Comparison of ENCODE assay signal across 24 mouse cellular contexts in the genomic region with DNA sequence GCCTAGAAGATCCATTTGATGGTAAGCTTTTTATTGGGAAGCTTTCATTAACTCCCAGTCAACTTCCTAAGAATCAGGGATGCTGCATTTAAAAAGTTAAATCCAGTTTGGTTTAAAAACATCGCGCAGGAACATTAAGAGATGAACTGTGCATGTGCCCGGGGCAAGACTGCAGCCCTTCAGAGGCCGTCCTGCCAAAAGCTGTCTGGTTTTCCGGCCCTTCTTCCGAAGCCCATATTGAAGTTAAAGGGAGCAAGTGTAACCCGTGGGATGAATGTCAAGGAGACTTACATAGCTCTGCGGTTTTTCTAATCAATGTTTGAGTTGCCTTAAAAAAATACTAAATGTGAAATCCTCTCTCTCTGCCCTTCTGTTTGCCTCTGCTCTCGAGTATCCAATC. TPM values are rescaled to one million over a fixed set of nuclear protein-coding genes. Genes with fewer than 3 reads are reported as not detected.
A peak's percentile ranks its signal among the peaks of the same experiment; 100 is the strongest.
DNase-seq lines count a peak whose midpoint lies in the region; ATAC-seq lines count a peak whose summit lies in the region.
"Had no signal": no experiment of that assay in that cellular context is flagged by ENCODE, and none has a peak within 500 bp of the region (broad histone marks: within the 10 kb centered on the region; RNA-seq: fewer than 3 reads in every experiment).

No protein-coding gene starts in this region.

- no peak overlapping the region for H3K4me3 ChIP-seq in embryonic facial prominence, embryonic 14.5 days (ENCODE audit: low read depth, low read length)
- H3K4me3 ChIP-seq in embryonic facial prominence, embryonic 10.5 days = no peak overlapping the region
- H3K4me3 ChIP-seq: embryonic facial prominence, embryonic 13.5 days; forebrain, embryonic 13.5 days; forebrain, embryonic 15.5 days had no signal

- H3K27me3 ChIP-seq in embryonic facial prominence, embryonic 14.5 days (replicated peaks; ENCODE audit: control insufficient read depth, insufficient read depth, low read length) = no peaks in the 10 kb centered on the region
- peaks cover 37% of the 10 kb centered on the region for H3K27me3 ChIP-seq in embryonic facial prominence, embryonic 10.5 days (replicated peaks; ENCODE audit: low read depth, poor library complexity, severe bottlenecking)
- H3K27me3 ChIP-seq: CH12.LX; embryonic facial prominence, embryonic 13.5 days; Patski had no signal

- H3K4me2 ChIP-seq in embryonic facial prominence, embryonic 14.5 days (ENCODE audit: low read depth, low read length) = no peak overlapping the region
- H3K4me2 ChIP-seq: embryonic facial prominence, embryonic 13.5 days; forebrain, embryonic 13.5 days; forebrain, embryonic 15.5 days had no signal

- H3K9me3 ChIP-seq in embryonic facial prominence, embryonic 14.5 days (ENCODE audit: control insufficient read depth, low read length) = no peaks in the 10 kb centered on the region
- no peaks in the 10 kb centered on the region for H3K9me3 ChIP-seq in embryonic facial prominence, embryonic 10.5 days
- H3K9me3 ChIP-seq: forebrain, embryonic 13.5 days; forebrain, embryonic 15.5 days had no signal

- no peak for ATAC-seq in embryonic facial prominence, embryonic 14.5 days (ENCODE audit: low read depth)
- ATAC-seq: activated CD4-positive, CD25-positive, alpha-beta regulatory T cell, adult 4 months; CD4-positive, CD25-positive, alpha-beta regulatory T cell, adult 4 months; forebrain, embryonic 13.5 days; forebrain, embryonic 15.5 days; forebrain, postnatal 0 days; Patski had no signal

- H3K9ac ChIP-seq in embryonic facial prominence, embryonic 14.5 days (ENCODE audit: low read depth, low read length) = no peak overlapping the region
- H3K9ac ChIP-seq: embryonic facial prominence, embryonic 13.5 days; forebrain, embryonic 13.5 days; forebrain, embryonic 15.5 days; forebrain, postnatal 0 days had no signal

- DNase-seq in adrenal gland, adult (ENCODE audit: inconsistent age in 2 of 2, low spot score in 1 of 2) = peak; percentile 49 to 85
- DNase-seq in adrenal gland, postnatal 14 days = no peak
- peak; percentile 17 for DNase-seq in embryonic facial prominence, embryonic 14.5 days (ENCODE audit: low spot score)
- DNase-seq in embryonic facial prominence, embryonic 10.5 days (ENCODE audit: low spot score) = no peak
- peak; percentile 24 for DNase-seq in ovary, adult 18-20 months (ENCODE audit: low spot score)
- DNase-seq in ovary, postnatal 14 days (ENCODE audit: low spot score) = no peak
- DNase-seq: adrenal gland, adult 8-10 months; adrenal gland, postnatal 25 days; B cell, adult 2 months; cerebellum, adult 11-12 months; cerebellum, adult 2 months; cerebellum, adult 9-10 months; cerebellum, postnatal 10 days; cerebellum, postnatal 25 days; forebrain, postnatal 0 days had no signal

- no peaks in the 10 kb centered on the region for H3K36me3 ChIP-seq in embryonic facial prominence, embryonic 14.5 days (ENCODE audit: control insufficient read depth, insufficient read depth, low read length)
- no peaks in the 10 kb centered on the region for H3K36me3 ChIP-seq in embryonic facial prominence, embryonic 10.5 days (replicated peaks)
- H3K36me3 ChIP-seq: embryonic facial prominence, embryonic 13.5 days; forebrain, embryonic 15.5 days; G1E had no signal

- WGBS in embryonic facial prominence, embryonic 14.5 days = 54% methylated on average over 9 of the region's 9 CpGs
- 77% methylated on average over 9 of the region's 9 CpGs for WGBS in embryonic facial prominence, embryonic 10.5 days

- peaks cover 6% of the 10 kb centered on the region for H3K4me1 ChIP-seq in embryonic facial prominence, embryonic 14.5 days (ENCODE audit: control insufficient read depth, insufficient read depth, low read length)
- H3K4me1 ChIP-seq in embryonic facial prominence, embryonic 10.5 days = peaks cover 32% of the 10 kb centered on the region

- H3K27ac ChIP-seq in embryonic facial prominence, embryonic 14.5 days (replicated peaks; ENCODE audit: low read depth, low read length) = no peak overlapping the region
- H3K27ac ChIP-seq in embryonic facial prominence, embryonic 10.5 days (replicated peaks) = no peak overlapping the region
- H3K27ac ChIP-seq: embryonic facial prominence, embryonic 13.5 days; forebrain, embryonic 13.5 days; forebrain, embryonic 15.5 days had no signal

RNA-seq across cellular contexts. Expression of gene Smad9, which starts 3.8 kb away (rescaled TPM):
- 10.6 and 12.0 TPM in 2 replicates for total RNA-seq in adrenal gland, postnatal 14 days (2021)
- 2.0 and 2.1 TPM in 2 replicates for polyA plus RNA-seq in embryonic facial prominence, embryonic 14.5 days (2014; fragmentation: Nextera tagmentation; extraction: Ambion mirVana)
- 0.42 and 0.73 TPM in 2 replicates for polyA plus RNA-seq in embryonic facial prominence, embryonic 10.5 days (2016; fragmentation: Nextera tagmentation; extraction: Ambion mirVana)
- polyA plus RNA-seq: activated CD4-positive, CD25-positive, alpha-beta regulatory T cell, adult 4 months; CD4-positive, CD25-positive, alpha-beta regulatory T cell, adult 4 months; G1E had no signal

RNA-seq across cellular contexts. Expression of gene Alg5, which starts 23.9 kb away (rescaled TPM):
- total RNA-seq in adrenal gland, postnatal 14 days (2021) = 34.0 and 34.6 TPM in 2 replicates
- polyA plus RNA-seq in embryonic facial prominence, embryonic 14.5 days (2014; fragmentation: Nextera tagmentation; extraction: Ambion mirVana) = 66.3 and 71.5 TPM in 2 replicates
- polyA plus RNA-seq in embryonic facial prominence, embryonic 10.5 days (2016; fragmentation: Nextera tagmentation; extraction: Ambion mirVana) = 41.0 and 42.1 TPM in 2 replicates

RNA-seq across cellular contexts. Expression of gene Exosc8, which starts 24.0 kb away (rescaled TPM):
- 35.4 and 42.7 TPM in 2 replicates for total RNA-seq in adrenal gland, postnatal 14 days (2021)
- polyA plus RNA-seq in embryonic facial prominence, embryonic 14.5 days (2014; fragmentation: Nextera tagmentation; extraction: Ambion mirVana) = 112 and 113 TPM in 2 replicates
- 182 and 191 TPM in 2 replicates for polyA plus RNA-seq in embryonic facial prominence, embryonic 10.5 days (2016; fragmentation: Nextera tagmentation; extraction: Ambion mirVana)

RNA-seq across cellular contexts. Expression of gene Gm21958, which starts 45.1 kb away (rescaled TPM):
- total RNA-seq in adrenal gland, postnatal 14 days (2021) = not detected in 2 replicates
- polyA plus RNA-seq in embryonic facial prominence, embryonic 14.5 days (2014; fragmentation: Nextera tagmentation; extraction: Ambion mirVana) = 0.57 TPM in 1 of 2 replicates, not detected in the other
- polyA plus RNA-seq in embryonic facial prominence, embryonic 10.5 days (2016; fragmentation: Nextera tagmentation; extraction: Ambion mirVana) = 0.28 TPM in 1 of 2 replicates, not detected in the other
- total RNA-seq: adrenal gland, adult 8-10 months; adrenal gland, postnatal 25 days; CH12.LX; forebrain, postnatal 0 days; G1E had no signal
- polyA plus RNA-seq: cerebellum, adult 2 months; cortical plate, adult 2 months; embryonic facial prominence, embryonic 13.5 days; forebrain, embryonic 13.5 days; G1E had no signal

RNA-seq across cellular contexts. Expression of gene Rfxap, which starts 48.4 kb away (rescaled TPM):
- total RNA-seq in adrenal gland, postnatal 14 days (2021) = 27.1 and 32.0 TPM in 2 replicates
- 37.6 and 43.0 TPM in 2 replicates for polyA plus RNA-seq in embryonic facial prominence, embryonic 14.5 days (2014; fragmentation: Nextera tagmentation; extraction: Ambion mirVana)
- polyA plus RNA-seq in embryonic facial prominence, embryonic 10.5 days (2016; fragmentation: Nextera tagmentation; extraction: Ambion mirVana) = 31.3 and 33.1 TPM in 2 replicates

Comparison
In these comparisons a context has a peak if more than half of its experiments do, and no peak if none do; other contexts are left out.
1. DNase-seq: peak in adrenal gland, adult (2 of 2), embryonic facial prominence, embryonic 14.5 days (single experiment) and ovary, adult 18-20 months (single experiment); none in adrenal gland, postnatal 14 days (single experiment), embryonic facial prominence, embryonic 10.5 days (single experiment) and ovary, postnatal 14 days (single experiment).